In the genomic region with DNA sequence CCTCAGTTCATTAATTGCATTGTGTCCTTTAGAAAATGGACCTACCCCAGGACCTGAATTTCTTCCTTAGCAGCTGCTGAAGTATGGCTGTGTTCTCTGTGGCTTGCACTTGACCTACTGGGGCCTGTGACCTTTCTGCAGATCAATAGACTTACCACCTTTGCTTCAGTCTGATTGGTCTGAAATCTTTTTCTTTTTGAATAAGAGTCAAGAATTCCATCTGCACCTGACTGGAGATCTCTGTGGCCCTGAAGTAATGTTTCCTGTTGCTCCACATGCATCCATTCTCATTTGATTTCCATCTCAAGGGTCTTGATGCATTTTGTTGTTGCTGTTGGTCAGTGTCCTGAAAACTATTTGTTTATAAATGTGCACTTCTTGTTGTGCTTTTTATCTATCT, we compare ENCODE assay signal across 21 mouse cellular contexts.
DNase-seq lines count a peak whose midpoint lies in the region; ATAC-seq and TF ChIP-seq lines count a peak whose summit lies in the region.
"Had no signal": no experiment of that assay in that cellular context is flagged by ENCODE, and none has a peak within 500 bp of the region (broad histone marks: within the 10 kb centered on the region; RNA-seq: fewer than 3 reads in every experiment).

No protein-coding gene starts in this region.

- no peaks in the 10 kb centered on the region for H3K9me3 ChIP-seq in intestine, embryonic 14.5 days (ENCODE audit: control insufficient read depth, low read length)
- H3K9me3 ChIP-seq in intestine, embryonic 15.5 days = no peaks in the 10 kb centered on the region
- H3K9me3 ChIP-seq: embryonic facial prominence, embryonic 10.5 days; embryonic facial prominence, embryonic 12.5 days; forebrain, embryonic 13.5 days; forebrain, embryonic 15.5 days had no signal

- ATAC-seq in intestine, embryonic 14.5 days (replicated peaks; ENCODE audit: low FRiP score, low TSS enrichment, low read depth) = no peak
- ATAC-seq in intestine, embryonic 15.5 days = no peak
- ATAC-seq in granulocyte monocyte progenitor cell, adult 5-6 weeks (replicated peaks; ENCODE audit: poor library complexity, severe bottlenecking) = no peak
- ATAC-seq: activated CD4-positive, CD25-positive, alpha-beta regulatory T cell, adult 4 months; forebrain, embryonic 13.5 days; forebrain, embryonic 15.5 days; forebrain, postnatal 0 days; Patski had no signal

- TF ChIP-seq CTCF in layer of hippocampus, adult 2 months (conservative IDR thresholded peaks at IDR 0.05) = no peak

- H3K27ac ChIP-seq in intestine, embryonic 14.5 days (ENCODE audit: low read depth) = no peak overlapping the region
- no peak overlapping the region for H3K27ac ChIP-seq in intestine, embryonic 15.5 days
- no peak overlapping the region for H3K27ac ChIP-seq in layer of hippocampus, adult 2 months
- H3K27ac ChIP-seq: embryonic facial prominence, embryonic 10.5 days; embryonic facial prominence, embryonic 12.5 days; forebrain, embryonic 13.5 days; forebrain, embryonic 15.5 days had no signal

- no peak overlapping the region for H3K4me3 ChIP-seq in intestine, embryonic 14.5 days (ENCODE audit: low read depth, low read length)
- no peak overlapping the region for H3K4me3 ChIP-seq in intestine, embryonic 15.5 days (replicated peaks)
- no peak overlapping the region for H3K4me3 ChIP-seq in layer of hippocampus, adult 2 months
- H3K4me3 ChIP-seq: embryonic facial prominence, embryonic 10.5 days; embryonic facial prominence, embryonic 12.5 days; forebrain, embryonic 13.5 days; forebrain, embryonic 15.5 days had no signal

- H3K36me3 ChIP-seq in intestine, embryonic 14.5 days (ENCODE audit: control insufficient read depth, insufficient read depth, low read length) = no peaks in the 10 kb centered on the region
- no peaks in the 10 kb centered on the region for H3K36me3 ChIP-seq in intestine, embryonic 15.5 days
- H3K36me3 ChIP-seq: embryonic facial prominence, embryonic 10.5 days; embryonic facial prominence, embryonic 12.5 days; forebrain, embryonic 15.5 days; G1E had no signal

- H3K4me1 ChIP-seq in intestine, embryonic 14.5 days (replicated peaks; ENCODE audit: control insufficient read depth, insufficient read depth, low read length) = no peaks in the 10 kb centered on the region
- no peaks in the 10 kb centered on the region for H3K4me1 ChIP-seq in intestine, embryonic 15.5 days (replicated peaks)
- H3K4me1 ChIP-seq: embryonic facial prominence, embryonic 10.5 days; embryonic facial prominence, embryonic 12.5 days had no signal

- DNase-seq in intestine, embryonic 14.5 days (ENCODE audit: low spot score) = peak; percentile 35
- DNase-seq in R1 (ENCODE audit: low read depth, low spot score) = peak; percentile 94
- DNase-seq in layer of hippocampus, adult 2 months (ENCODE audit: low spot score in 2 of 2) = no peak
- DNase-seq: adrenal gland, adult 8-10 months; adrenal gland, postnatal 14 days; adrenal gland, postnatal 36 days; cerebellum, adult 11-12 months; cerebellum, adult 2 months; cerebellum, adult 9-10 months; cerebellum, postnatal 10 days; cerebellum, postnatal 25 days; forebrain, postnatal 0 days had no signal

- no peak overlapping the region for H3K9ac ChIP-seq in intestine, embryonic 14.5 days (ENCODE audit: low read length)
- no peak overlapping the region for H3K9ac ChIP-seq in intestine, embryonic 15.5 days
- H3K9ac ChIP-seq: embryonic facial prominence, embryonic 12.5 days; forebrain, embryonic 13.5 days; forebrain, embryonic 15.5 days; forebrain, postnatal 0 days had no signal

- no peaks in the 10 kb centered on the region for H3K27me3 ChIP-seq in intestine, embryonic 14.5 days (replicated peaks; ENCODE audit: control insufficient read depth, insufficient read depth, low read length)
- H3K27me3 ChIP-seq in intestine, embryonic 15.5 days (replicated peaks) = no peaks in the 10 kb centered on the region
- H3K27me3 ChIP-seq: embryonic facial prominence, embryonic 12.5 days; forebrain, embryonic 13.5 days; forebrain, embryonic 15.5 days had no signal

- no peak overlapping the region for H3K4me2 ChIP-seq in intestine, embryonic 14.5 days (ENCODE audit: low read length)
- H3K4me2 ChIP-seq in intestine, embryonic 15.5 days (replicated peaks) = no peak overlapping the region
- H3K4me2 ChIP-seq: embryonic facial prominence, embryonic 12.5 days; forebrain, embryonic 13.5 days; forebrain, embryonic 15.5 days had no signal

Comparison
In these comparisons a context has a peak if more than half of its experiments do, and no peak if none do; other contexts are left out.
1. DNase-seq: peak in intestine, embryonic 14.5 days (single experiment) and R1 (single experiment); none in layer of hippocampus, adult 2 months (0 of 2).